Mouse (Mus musculus) effector memory CD4-positive, alpha-beta T cell, adult 7 months (primary cell): ENCODE results near the gene Brms1l. TPM values are rescaled to one million over a fixed set of nuclear protein-coding genes. Genes with fewer than 3 reads are reported as not detected.

Experiments
- polyA plus RNA-seq: library from polyadenylated mRNA; unstranded; fragments of 100-300 nt; shearing (Covaris generic); gene quantifications from one replicate; pipeline ENCODE4 v1.2.1, GENCODE M21; 2017

The Brms1l gene
- 11.5 TPM for polyA plus RNA-seq

GRCm38 (mm10) chr12:55836199-55836951 lies at the start of gene Brms1l:
TSS of gene Brms1l (plus strand) at chr12:55836324.

GRCm38 (mm10) chr12:55820661-55821314 lies 15.3 kb upstream of the Brms1l start, which contains the start of gene Ralgapa1:
TSS of gene Ralgapa1 (minus strand) at chr12:55821167.

Other genes with a start within 250 kb of the Brms1l start
- gene Insm2, start 236.9 kb upstream of the Brms1l start, polyA plus RNA-seq: 0.18 TPM
- 44.8 TPM for gene Ralgapa1, start 15.2 kb upstream of the Brms1l start, polyA plus RNA-seq